Mouse (Mus musculus) cerebellum, adult (tissue): ENCODE data around the gene Gh.
A peak's percentile ranks its signal among the peaks of the same experiment; 100 is the strongest.
"Not testable (repeated sequence)": the region's sequence is repeated elsewhere in the genome, so short reads cannot be mapped to it uniquely, and the experiment has no call there.

Experiments
- ATAC-seq: cut with Nextera tagmentation; 2 replicates; pipeline ENCODE4 v1.9.2; 2017; ENCODE audit warnings: mild to moderate bottlenecking, moderate library complexity, mixed read lengths; ENCODE audit not compliant: insufficient number of reproducible peaks, low FRiP score, low TSS enrichment

Gene Gh

DNA sequence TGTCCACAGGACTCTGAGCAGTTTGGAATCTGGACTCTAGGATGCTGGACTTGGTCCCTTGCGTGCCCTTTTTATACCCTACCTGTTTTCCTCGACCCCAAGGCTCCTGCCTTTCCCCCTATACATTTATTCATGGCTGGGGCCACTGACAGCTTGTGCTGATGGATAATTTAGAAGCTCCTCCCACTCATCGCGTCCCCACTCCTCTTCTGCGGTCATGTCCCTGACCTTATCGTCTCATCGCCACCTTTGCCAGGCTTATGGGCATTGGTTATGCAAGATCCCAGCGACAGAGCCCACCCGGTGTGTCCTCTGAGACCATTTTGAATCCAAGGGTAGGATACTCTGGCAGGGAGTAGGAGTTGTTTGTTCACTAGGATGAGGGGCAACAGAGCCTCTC, at the start of gene Gh:
TSS of gene Gh (minus strand) at position 101 of the 400 bp plus-strand sequence.
- ATAC-seq, result no peak

DNA sequence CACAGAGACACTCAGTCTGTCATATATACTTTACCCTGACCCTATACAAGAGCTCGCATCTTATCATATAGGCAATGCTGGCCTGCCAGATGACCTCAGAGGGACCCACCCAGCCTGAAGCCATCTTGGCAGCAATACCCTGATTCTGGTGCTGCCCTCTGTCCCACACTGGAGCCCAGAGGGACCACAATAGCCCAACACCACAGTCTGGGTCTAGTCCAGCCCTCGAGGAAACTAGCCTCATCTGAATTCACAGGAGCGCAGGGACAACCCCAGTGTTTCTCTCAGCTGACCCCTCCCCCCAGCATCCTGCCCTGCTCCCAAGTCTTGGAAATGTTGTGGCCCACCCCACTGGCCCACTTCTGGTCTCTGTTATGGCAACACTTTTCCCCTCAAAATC, 49.6 kb upstream of the Gh start:
- no peak for ATAC-seq

DNA sequence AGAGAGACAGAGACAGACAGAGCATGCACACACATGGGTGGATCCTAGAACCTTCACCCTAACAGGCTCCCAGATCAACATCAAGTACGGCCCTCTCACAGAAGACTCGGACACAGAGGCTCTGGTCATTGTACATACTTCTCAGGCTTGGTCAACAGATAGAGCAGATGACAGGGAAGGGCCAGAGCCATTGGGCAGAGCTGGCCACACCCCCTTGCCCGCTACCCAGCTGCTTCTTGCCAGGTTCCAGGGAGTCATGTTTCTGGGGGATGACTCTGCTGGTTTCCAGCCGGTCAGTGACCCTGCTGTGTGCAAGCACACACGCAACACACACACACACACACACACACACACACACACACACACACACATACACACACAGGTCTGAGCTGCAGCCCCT, 49.2 kb upstream of the Gh start:
- ATAC-seq, result no peak

DNA sequence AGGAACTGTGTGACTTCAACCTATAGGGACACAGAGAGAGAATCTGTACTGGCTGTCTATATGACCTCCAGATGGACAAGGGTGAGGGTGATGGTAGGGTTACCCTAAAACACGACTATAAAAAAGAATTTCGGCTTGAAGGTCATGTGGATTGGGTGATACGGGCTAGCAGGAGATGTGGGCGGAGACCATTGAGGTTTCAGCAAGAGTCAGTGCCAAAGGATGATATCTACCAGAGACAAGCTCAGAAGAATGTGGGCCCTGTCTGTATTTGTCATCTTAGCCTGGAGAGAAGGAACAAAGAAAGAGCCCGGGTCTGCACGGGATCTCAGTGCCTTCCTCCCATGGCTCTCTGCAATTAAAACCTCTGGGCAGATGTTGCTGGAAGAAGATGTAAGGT, 48.1 kb upstream of the Gh start:
- no peak for ATAC-seq

DNA sequence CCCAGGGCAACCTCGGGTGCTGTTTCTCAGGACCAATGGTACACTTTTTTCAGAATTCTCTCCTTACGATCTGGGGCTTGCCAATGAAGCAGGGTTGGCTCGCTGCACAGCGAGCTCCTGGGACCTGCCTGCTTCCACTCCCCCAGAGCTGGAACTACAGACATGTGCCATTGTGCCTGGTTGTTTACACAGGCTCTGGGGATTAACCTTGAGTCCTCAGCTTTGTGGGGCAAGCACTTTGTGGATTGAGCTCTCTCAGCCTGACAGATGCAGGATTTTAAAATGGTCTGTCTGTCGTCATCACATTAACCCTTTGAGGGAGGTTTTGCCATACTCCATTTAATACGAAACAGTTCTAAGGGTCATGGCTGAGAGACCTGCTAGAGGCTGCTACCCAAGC, 43.2 kb upstream of the Gh start:
- no peak for ATAC-seq

DNA sequence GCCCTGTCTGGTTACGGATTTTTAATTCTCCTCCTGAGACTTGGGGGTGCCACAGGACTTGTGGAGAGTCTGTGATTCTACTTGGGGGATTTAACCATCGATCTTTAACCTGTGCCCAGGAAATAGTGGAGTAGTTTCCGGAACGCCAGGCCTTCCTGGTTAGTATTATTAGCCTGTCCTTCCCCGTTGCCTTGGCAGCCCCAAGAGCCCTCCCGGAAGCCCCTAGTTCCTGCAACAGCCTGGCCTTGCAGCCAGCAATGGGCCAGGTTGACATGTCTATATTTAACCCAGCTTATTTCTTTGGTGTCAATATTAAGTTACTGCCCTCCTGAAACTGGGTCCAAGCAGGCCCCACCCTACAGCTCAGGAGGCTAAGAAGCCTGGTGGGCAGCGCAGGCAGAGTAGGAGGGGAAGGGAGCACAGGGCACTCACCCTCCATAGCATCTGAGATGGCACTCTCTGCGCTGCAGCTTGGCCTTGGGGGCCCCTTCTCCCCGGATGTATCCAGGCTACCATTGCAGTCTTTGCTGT, 39.4 kb upstream of the Gh start:
- ATAC-seq, result no peak

DNA sequence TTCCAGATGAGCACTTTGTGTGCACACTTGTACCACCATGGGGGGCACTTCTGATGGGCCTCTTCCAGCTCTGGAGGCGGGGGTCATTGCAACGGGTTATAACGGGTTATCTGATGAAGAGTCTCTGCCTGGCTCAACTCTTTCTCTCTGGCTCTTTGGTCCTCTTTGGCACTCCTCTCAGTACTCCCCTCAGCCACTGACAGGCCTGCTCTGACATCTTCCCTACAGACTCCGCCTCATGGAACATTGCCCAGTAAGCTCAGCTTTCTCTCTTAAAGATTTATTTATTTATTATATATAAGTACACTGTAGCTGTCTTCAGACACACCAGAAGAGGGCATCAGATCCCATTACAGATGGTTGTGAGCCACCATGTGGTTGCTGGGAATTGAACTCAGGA, 37.7 kb upstream of the Gh start:
- not testable (repeated sequence) for ATAC-seq

DNA sequence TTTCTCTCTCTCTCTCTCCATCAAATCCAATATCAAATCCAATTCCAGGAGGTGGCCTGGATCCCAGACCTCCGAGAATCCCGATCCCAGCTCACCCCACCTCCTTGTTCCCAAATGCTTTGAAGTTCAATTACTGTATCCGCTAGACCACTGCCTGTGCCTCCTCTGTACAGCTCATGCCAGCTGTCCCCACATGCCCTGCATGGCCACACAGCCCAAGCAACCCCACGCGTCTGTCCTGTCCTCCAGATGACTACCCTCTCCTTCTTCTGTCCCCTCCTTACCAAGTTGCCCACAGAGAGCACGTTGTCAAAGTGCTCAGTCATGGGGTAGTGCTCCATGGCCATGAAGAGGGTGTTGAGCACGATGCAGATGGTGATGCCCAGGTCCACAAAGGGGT, 37.2 kb upstream of the Gh start:
- no peak for ATAC-seq

DNA sequence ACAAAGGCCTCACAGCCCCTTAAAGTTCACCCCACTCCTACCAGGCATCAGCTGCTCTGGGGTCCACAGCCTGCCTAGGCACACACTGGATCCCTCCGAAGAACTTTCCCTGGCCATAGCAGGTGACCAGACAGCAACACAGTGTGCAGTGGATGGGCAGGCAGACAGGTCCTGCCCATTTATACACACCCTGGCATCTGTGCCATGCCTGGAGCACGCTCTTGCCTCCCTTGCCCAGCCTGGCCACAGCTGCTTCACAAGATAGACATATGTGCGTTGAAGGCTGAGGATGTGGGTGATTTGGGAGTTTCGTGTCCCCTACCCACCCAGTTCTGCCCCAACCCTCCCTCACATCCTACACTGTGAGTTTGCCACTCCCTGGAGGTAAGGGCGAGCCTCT, 36.4 kb upstream of the Gh start:
- ATAC-seq, result no peak

DNA sequence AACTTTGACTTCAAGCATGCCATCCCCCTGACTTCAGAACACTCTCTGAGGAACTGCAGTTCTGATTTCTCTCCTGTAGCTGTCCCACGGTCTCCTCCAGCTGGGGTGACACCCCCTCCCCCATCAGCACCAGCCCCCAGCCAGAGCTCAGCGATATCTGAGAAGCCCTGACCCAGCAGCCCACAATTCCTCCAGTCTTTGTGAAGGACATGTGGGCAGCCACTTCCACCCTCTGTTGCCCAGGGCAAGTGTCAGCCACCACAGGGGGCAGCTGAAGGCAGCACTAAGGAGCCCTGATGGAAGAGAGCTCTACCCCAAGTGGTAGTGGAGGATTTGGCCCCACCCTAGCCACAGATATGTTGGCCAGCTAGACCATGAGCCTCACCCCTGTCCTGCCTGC, 32.4 kb upstream of the Gh start:
- no peak for ATAC-seq

DNA sequence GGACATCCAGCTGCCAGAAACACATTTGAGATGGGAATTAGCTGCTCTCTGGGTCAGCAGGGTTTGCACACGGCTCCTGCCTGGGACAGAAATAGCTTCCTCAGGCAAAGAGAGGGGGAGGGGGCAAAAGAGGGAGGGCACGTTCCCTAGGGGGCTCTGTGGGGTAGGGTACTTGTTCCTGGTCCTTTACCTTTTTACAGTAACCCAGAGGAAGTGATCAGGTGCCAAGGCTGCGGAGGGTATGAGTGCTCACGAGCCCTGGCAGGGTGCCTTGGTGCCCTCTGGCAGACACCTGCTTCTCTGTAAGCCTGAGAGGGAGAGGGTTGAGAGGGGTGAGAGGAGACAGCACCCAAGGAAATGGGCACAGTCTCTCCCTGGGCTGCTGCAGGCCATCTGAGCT, 30.8 kb upstream of the Gh start:
- no peak for ATAC-seq

DNA sequence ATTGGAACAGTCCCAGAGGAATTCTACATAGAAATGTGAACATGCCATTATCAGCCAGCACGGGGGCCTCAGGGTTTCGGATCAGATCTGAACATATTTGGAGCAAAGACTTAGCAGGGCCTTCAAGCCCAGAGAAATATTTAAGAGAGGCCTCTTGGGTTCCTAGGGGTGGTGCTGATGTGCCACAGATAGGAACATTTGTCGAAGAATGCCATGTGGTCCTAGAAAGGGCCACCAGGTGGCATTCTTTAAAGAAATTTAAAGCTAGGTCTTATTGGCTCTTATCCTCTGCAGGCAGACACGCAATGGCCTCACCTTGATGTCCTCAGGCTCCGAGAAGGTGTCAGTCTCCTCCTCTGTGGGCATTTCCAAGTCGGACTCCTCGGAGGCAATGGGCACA, 28.0 kb upstream of the Gh start:
- ATAC-seq, result no peak

DNA sequence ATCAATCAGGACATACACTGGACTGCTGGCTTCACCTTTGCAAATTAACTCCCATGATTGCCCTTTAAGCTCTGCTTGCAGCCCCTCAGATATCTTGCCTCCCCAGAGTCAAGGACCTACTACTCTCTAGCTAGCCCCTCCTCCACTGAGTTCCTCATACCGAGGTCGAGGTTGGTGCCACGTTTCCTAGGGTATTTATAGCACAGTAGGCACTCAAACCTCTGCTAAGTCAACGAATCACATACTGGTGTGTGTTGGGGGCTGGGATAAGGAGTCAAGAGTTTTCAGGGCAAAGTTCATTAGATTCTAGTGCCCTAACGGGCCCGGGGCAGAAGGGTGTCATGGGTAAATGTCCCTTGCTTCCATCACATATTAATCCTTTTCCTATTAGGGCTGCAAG, 27.5 kb upstream of the Gh start:
- ATAC-seq, result no peak

DNA sequence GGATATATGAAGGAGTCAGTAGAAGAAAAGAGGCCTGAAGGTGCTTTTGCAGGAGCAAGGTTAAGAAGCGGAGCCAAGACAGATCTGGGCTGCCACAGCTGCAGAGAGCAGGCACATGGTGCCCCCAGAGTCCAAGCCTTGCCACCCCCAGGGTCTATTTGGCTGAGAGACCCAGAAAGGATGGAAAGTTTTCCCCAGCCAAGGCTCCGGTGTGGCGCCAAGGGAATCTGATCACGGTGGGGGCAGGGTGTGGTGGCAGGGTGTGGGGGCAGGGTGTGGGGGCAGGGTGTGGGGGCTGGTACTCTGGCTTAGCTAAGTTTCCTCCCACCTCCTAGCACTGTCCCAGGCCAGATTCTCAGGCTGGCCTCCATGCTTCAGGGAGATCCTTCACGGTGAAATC, 26.9 kb upstream of the Gh start:
- no peak for ATAC-seq

DNA sequence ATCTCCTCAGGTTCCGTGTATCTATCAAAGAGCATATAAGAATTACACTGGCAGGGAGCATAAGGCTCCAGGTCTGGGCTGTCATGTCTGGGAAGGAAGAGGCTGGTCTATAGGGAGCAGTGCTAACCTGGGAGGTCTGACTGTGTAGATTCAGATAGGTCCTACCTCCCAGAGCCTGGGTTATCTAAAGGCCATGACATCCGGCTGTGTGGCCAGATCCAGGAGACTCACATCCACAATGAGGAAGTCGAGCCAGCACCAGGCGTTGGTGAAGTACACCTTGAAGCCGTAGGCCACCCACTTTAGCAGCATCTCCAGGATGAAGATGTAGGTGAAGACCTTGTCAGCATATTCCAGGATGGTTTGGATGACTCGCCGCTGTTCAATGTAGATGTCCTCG, 24.8 kb upstream of the Gh start:
- no peak for ATAC-seq

DNA sequence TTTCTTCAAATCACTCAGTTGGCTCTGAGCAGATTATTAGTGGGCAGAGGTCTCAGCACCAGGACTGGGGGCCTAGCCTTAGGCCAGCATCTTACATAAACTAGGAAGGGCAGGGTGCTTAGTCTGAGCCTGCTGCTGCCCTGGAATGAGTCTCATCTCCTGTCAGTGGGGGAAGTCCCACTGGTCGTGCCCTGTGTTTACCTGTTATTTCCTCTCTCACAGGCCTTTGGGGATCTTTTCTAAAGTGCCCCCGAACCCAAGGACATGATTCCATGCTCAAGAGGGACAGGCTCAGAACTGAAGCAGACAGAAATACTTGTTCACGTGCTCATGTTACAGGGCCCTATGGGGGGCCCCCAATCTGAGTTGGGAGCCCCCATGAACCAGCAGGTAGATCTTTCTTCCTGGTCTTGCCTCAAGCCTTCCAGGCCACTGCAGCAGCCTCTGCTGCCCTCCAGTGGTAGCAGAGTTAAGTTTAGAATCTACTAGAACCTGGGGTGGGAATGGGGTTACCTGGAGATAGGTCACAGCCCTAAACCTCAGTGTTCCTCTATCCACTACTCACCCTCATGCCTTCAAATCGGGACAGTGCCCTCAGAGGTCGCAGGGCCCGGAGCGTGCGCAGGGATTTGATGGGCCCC, 24.0 kb upstream of the Gh start:
- ATAC-seq, result peak; percentile 45; the same call in 1 of the 2 replicates

DNA sequence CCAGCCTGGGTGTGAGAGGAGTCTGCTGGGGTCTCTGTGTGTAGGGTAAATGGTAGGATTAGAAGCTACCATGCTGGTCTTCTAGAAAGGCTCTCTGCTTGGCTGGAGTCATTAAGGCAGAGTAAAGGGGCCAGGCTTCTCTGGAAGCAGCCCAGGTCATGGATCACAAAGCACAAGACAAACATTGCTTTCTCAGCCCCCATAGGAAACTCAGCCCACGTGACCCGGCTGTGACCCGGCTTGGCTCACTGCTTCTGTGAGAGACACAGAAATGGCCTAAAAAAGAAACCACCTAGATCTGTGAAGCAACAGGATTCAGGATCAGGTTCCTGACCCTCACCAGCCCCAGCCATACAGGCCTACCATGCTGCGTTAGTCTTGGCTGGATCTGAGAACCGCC, 23.2 kb upstream of the Gh start:
- ATAC-seq, result no peak

DNA sequence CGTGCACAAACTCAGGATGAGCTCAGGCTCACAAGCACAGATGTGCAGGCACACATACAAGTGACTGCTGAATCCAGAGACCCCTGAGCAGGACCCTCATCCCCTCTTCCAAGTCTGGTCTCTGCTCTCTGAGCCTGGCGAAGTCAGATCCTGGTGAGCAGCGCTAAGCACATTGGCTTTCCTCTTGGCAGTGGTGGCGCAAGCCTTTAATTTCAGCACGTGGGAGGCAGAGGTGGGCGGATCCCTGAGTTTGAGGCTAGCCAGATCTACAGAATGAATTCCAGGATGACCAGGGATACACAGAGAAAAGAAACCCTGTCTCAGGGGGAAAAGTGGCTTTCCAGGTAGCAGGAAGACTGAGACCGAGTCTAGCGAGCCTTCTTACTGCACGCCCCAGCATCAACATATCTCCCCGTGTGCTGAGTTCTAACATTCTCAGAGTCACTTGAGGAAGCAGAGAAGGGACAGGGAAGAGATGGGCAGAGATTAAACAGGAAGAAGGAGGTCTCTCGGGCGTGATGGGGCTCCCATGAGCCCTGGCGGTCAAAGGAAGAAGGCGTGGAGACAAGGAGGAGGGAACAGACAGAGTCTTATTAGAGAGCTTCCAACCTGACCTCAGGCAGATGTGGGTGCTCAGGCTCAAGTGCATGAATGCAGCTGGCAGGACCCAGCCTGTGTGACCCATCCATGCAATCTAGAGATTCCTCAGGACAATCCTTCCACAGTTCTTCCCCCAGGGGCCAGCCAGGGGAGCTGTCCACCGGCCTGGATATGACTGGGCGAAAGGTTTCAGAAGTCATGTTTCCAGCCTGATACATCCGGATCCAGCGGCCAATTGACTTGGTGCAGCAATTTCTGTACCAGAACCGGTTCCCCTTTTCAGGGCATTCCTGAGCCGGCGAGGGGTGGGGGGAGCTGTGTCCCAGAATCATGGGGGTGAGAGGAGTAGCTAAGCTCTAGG, 17.0 kb upstream of the Gh start:
- ATAC-seq, result no peak

DNA sequence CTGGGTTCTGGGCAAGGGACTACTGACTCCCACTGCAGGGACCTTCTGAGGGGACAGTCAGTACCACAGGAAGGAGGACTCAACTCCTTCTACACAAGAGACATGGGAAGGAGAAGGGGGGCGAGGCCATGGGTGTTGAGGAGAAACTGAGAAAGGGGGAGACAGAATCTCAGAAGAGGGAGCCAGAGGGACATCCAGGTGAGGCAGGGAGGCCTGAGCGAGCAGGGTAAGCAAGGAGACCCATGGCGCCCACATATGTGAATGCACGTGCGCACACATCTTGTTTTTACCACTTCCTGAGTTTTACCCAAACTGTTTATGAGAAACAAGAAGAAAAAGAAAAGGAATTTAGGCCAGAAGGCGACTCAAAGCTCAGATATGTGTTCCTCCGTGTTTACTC, 16.1 kb upstream of the Gh start:
- ATAC-seq, result no peak

DNA sequence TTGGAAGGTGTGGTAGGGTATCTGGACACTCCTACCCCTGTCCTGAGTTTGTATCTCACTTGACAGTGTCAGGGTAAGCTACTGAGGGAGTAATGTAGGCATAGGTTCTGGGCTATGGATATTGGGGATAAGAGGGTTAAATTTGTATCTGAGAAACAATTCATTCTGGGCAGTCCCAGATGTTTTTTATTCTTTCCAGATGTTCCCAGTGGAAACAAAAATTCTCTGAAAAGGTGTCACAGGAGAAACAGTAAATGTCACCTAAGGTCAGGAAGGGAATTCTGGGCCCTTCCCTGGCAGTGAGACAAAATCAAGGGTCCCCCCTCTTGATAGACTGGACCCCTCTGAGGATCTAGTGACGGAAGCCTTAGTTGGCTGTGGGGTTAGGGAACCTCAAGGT, 14.8 kb upstream of the Gh start:
- no peak for ATAC-seq

DNA sequence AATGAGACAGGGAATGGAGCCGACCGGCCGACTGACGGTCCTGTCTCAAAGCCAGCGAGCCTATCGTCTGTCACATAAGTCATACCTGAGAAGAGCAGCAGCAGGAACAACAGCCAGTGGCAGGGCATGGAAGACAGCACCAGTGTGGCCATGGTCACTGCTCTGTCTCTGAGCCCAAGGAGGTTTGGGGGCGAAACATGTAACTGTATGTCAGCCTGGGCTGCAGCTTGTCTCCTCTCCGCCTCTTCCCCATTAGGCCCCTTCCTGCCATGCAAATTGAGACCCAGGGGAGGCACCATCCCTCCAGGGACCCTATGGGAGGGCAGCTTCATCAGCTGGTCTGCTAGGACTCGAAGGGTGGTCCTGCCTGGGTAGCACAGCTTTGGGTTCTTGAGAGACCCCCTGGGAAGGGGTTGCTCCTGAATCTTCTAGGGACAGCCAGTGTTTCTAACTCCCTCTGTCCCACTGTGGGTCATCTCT, 12.7 kb upstream of the Gh start, which contains the start of gene Cd79b:
TSS of gene Cd79b (minus strand) at position 430 of the 480 bp plus-strand sequence.
- no peak for ATAC-seq
